In the genomic region with DNA sequence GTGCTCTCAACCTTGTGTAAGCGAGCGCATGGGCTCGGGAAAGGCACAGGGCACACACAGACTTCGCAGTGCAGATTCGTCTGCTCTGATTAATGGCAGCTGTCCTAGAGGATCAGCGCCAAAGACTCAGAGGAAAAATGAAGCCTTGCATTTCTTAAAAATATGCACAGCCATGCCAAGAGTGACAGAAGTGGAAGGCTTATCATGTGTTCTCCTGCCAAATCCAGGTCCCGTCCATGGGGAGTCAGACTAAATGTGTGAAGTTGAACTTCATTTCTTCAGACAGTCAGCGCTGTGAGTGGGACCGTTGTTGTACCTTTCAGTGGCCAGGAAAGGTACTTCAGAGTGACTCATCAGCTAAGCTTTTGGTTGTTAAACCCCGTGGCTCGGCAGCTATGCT, we compare ENCODE assay signal across 8 mouse cellular contexts. TPM values are rescaled to one million over a fixed set of nuclear protein-coding genes. Genes with fewer than 3 reads are reported as not detected.
DNase-seq lines count a peak whose midpoint lies in the region; ATAC-seq lines count a peak whose summit lies in the region.

No protein-coding gene starts in this region.

- H3K27me3 ChIP-seq in forebrain, embryonic 13.5 days, result no peaks in the 10 kb centered on the region
- no peaks in the 10 kb centered on the region for H3K27me3 ChIP-seq in forebrain, embryonic 10.5 days (ENCODE audit: poor library complexity, severe bottlenecking)
- no peaks in the 10 kb centered on the region for H3K27me3 ChIP-seq in lung, embryonic 16.5 days (ENCODE audit: control insufficient read depth, insufficient read depth, low read depth, low read length)

- DNase-seq in forebrain, embryonic 10.5 days (ENCODE audit: extremely low spot score, low spot score), result no peak
- no peak for DNase-seq in lung, postnatal 14 days
- DNase-seq in heart, adult 9 months (ENCODE audit: low spot score in 2 of 2), result peak; percentile 52 to 71
- DNase-seq in skeletal muscle tissue, adult 2 months (ENCODE audit: low read depth, low spot score), result peak; percentile 30
- no peak for DNase-seq in testis, postnatal 14 days (ENCODE audit: low spot score)
- no peak for DNase-seq in frontal cortex, postnatal 36 days (ENCODE audit: low spot score in 2 of 2)

- 81% methylated on average over 11 of the region's 11 CpGs for WGBS in forebrain, embryonic 13.5 days
- 86% methylated on average over 11 of the region's 11 CpGs for WGBS in forebrain, embryonic 10.5 days
- WGBS in lung, embryonic 16.5 days, result 25% methylated on average over 11 of the region's 11 CpGs

- ATAC-seq in forebrain, embryonic 13.5 days, result peak; percentile 51
- ATAC-seq in lung, embryonic 16.5 days (ENCODE audit: low read depth), result peak; percentile 79

- H3K4me2 ChIP-seq in forebrain, embryonic 13.5 days, result no peak overlapping the region
- 0 out of 2 replicates have a peak overlapping the region, but pooled peaks have one; percentile 14 for H3K4me2 ChIP-seq in lung, embryonic 16.5 days (ENCODE audit: low read depth, low read length)

- no peak overlapping the region for H3K4me3 ChIP-seq in forebrain, embryonic 13.5 days
- no peak overlapping the region for H3K4me3 ChIP-seq in forebrain, embryonic 10.5 days
- H3K4me3 ChIP-seq in lung, embryonic 16.5 days (ENCODE audit: low read length), result no peak overlapping the region

- peaks cover 62% of the 10 kb centered on the region for H3K4me1 ChIP-seq in forebrain, embryonic 13.5 days
- peaks cover 67% of the 10 kb centered on the region for H3K4me1 ChIP-seq in forebrain, embryonic 10.5 days
- peaks cover 22% of the 10 kb centered on the region for H3K4me1 ChIP-seq in lung, embryonic 16.5 days (replicated peaks; ENCODE audit: control insufficient read depth, insufficient read depth, low read length)

- H3K36me3 ChIP-seq in forebrain, embryonic 13.5 days (ENCODE audit: poor library complexity, severe bottlenecking), result no peaks in the 10 kb centered on the region
- peaks cover 28% of the 10 kb centered on the region for H3K36me3 ChIP-seq in forebrain, embryonic 10.5 days (replicated peaks)
- H3K36me3 ChIP-seq in lung, embryonic 16.5 days (ENCODE audit: control insufficient read depth, insufficient read depth, low read length), result no peaks in the 10 kb centered on the region

- H3K9me3 ChIP-seq in forebrain, embryonic 13.5 days (replicated peaks), result no peaks in the 10 kb centered on the region
- no peaks in the 10 kb centered on the region for H3K9me3 ChIP-seq in forebrain, embryonic 10.5 days
- no peaks in the 10 kb centered on the region for H3K9me3 ChIP-seq in lung, embryonic 16.5 days (ENCODE audit: control insufficient read depth, low read length)

- H3K27ac ChIP-seq in forebrain, embryonic 13.5 days, result peak overlapping the region; percentile 52; the same call in 1 of the 2 replicates
- no peak overlapping the region for H3K27ac ChIP-seq in forebrain, embryonic 10.5 days
- H3K27ac ChIP-seq in lung, embryonic 16.5 days (ENCODE audit: low read length), result peak overlapping the region; percentile 5; the same call in 1 of the 2 replicates

- H3K9ac ChIP-seq in forebrain, embryonic 13.5 days, result no peak overlapping the region
- H3K9ac ChIP-seq in lung, embryonic 16.5 days (ENCODE audit: low read length), result 0 out of 2 replicates have a peak overlapping the region, but pooled peaks have one; percentile 8

RNA-seq across cellular contexts. Expression of a gene that starts 7.9 kb away (rescaled TPM):
- 152 and 159 TPM in 2 replicates for polyA plus RNA-seq in forebrain, embryonic 13.5 days (2015; fragmentation: Nextera tagmentation; extraction: Ambion mirVana)
- 197 and 204 TPM in 2 replicates for polyA plus RNA-seq in forebrain, embryonic 10.5 days (2016; fragmentation: Nextera tagmentation; extraction: Ambion mirVana)
- polyA plus RNA-seq in lung, embryonic 16.5 days (2015; fragmentation: Nextera tagmentation; extraction: Ambion mirVana), result 196 and 197 TPM in 2 replicates

Comparison
In these comparisons a context has a peak if more than half of its experiments do, and no peak if none do; other contexts are left out.
1. DNase-seq: peak in heart, adult 9 months (2 of 2) and skeletal muscle tissue, adult 2 months (single experiment); none in forebrain, embryonic 10.5 days (single experiment), lung, postnatal 14 days (single experiment), testis, postnatal 14 days (single experiment) and frontal cortex, postnatal 36 days (0 of 2).